Mouse (Mus musculus) liver, postnatal 0 days (tissue): ENCODE measurements around the gene Rbm19.

Source experiments
- CTCF ChIP-seq: sonication (generic); IDR thresholded peaks from 2 replicates; pipeline ENCODE4 v1.5.1; 2016; ENCODE audit warnings: antibody characterized with exemption, low read depth
- EP300 ChIP-seq: IDR thresholded peaks from 2 replicates; pipeline ENCODE4 v1.6.1; 2016; ENCODE audit warnings: antibody characterized with exemption, low read depth, mild to moderate bottlenecking

DNA sequence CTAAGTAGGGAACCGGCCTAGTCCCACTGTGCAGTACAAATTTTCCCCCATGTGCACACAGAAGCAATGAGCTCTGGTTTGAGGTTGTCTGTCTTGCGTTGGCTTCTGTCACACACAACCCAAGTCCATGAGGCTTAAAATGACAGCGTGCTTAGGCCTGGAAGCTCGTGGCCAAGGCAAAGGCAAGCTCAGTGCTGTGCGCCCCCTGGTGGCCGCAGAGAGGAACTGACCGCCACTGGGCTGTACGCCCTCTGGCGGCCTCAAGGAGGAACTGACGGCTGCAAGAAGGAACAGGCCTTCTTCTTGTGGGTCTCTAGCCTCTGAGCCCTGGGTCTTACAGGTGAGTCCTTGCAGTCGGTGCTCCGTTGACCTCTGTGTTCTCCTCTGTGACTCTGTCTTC is 13.5 kb upstream of the Rbm19 start:
- TF ChIP-seq CTCF: peak; percentile 100
- no peak for TF ChIP-seq EP300
